Mouse (Mus musculus) fat pad, adult 2 months (tissue): ENCODE results near the gene Sgsm3.

Source experiments
- DNase-seq: peaks from one replicate; pipeline ENCODE4 v3.0.0-alpha.2; 2011; ENCODE audit warnings: low read depth, low spot score; ENCODE audit errors: extremely low read depth

The Sgsm3 gene

GRCm38 (mm10) chr15:81060975-81061374 is 83.4 kb downstream of the Sgsm3 start:
- no peak for DNase-seq
